ENCODE assay signal across 16 mouse cellular contexts in the genomic region with DNA sequence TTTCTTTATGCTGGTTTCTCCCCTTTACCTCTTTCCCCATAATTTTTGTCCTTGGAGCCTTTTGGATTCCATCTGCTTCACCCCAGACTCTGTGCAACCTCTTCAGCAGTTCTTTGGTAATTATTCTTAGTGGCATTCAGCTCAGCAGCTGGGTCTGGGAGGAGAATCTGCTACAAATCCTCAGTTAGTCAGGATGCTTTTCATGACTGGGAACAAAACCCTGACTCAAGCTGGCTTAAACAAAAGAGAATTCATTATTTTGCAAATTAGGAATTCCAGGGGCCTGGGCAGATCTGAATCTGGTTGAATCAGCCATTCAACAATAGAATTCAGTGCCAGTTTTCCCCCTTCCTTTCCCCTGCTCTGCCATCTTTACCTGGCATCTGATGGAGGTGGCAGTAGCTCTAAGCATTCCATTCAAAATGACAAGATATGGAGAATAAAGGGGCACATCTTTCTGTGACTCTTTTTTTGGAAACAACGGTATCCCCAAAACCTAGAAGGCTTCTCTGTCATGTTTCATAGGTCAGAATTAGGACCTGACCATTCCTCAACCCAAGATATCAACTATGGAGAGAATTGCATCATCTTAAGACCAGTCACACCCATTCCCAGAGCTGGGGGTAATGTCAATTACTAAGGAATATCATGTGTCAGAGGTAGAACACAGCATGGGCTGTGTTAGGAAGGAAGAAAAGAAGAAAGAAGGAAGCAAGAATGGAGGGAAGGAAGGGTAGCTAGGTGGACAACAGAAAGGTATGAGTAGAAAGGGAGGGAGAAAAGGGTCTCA.
DNase-seq lines count a peak whose midpoint lies in the region; ATAC-seq and TF ChIP-seq lines count a peak whose summit lies in the region.
"Had no signal": no experiment of that assay in that cellular context is flagged by ENCODE, and none has a peak within 500 bp of the region (broad histone marks: within the 10 kb centered on the region; RNA-seq: fewer than 3 reads in every experiment).

No protein-coding gene starts in this region.

- 57% methylated on average over 1 of the region's 1 CpGs for WGBS in hindbrain, embryonic 12.5 days
- 53% methylated on average over 1 of the region's 1 CpGs for WGBS in hindbrain, postnatal 0 days
- 67% methylated on average over 1 of the region's 1 CpGs for WGBS in forebrain, embryonic 10.5 days

- TF ChIP-seq CTCF in hindbrain, postnatal 0 days (IDR thresholded peaks at IDR 0.05; ENCODE audit: low read depth): no peak

- H3K4me1 ChIP-seq in hindbrain, embryonic 12.5 days: no peaks in the 10 kb centered on the region
- no peaks in the 10 kb centered on the region for H3K4me1 ChIP-seq in hindbrain, postnatal 0 days (ENCODE audit: insufficient read depth, low read length)
- peaks cover 11% of the 10 kb centered on the region for H3K4me1 ChIP-seq in forebrain, embryonic 10.5 days
- H3K4me1 ChIP-seq: embryonic facial prominence, embryonic 12.5 days; limb, embryonic 10.5 days; liver, embryonic 15.5 days had no signal

- no peak overlapping the region for H3K9ac ChIP-seq in hindbrain, embryonic 12.5 days
- no peak overlapping the region for H3K9ac ChIP-seq in hindbrain, postnatal 0 days (replicated peaks; ENCODE audit: low read length)
- H3K9ac ChIP-seq: embryonic facial prominence, embryonic 12.5 days; liver, embryonic 15.5 days had no signal

- peak; percentile 56; the same call in 1 of the 2 replicates for ATAC-seq in hindbrain, embryonic 12.5 days (ENCODE audit: low FRiP score)
- no peak for ATAC-seq in hindbrain, postnatal 0 days
- ATAC-seq: CD4-positive, CD25-positive, alpha-beta regulatory T cell, adult 4 months; inflammation-experienced regulatory T-cells, adult 6 months had no signal

- no peak overlapping the region for H3K4me2 ChIP-seq in hindbrain, embryonic 12.5 days (replicated peaks)
- H3K4me2 ChIP-seq in hindbrain, postnatal 0 days (ENCODE audit: low read depth, low read length): no peak overlapping the region
- H3K4me2 ChIP-seq: embryonic facial prominence, embryonic 12.5 days; liver, embryonic 15.5 days had no signal

- no peaks in the 10 kb centered on the region for H3K9me3 ChIP-seq in hindbrain, embryonic 12.5 days (replicated peaks)
- H3K9me3 ChIP-seq in hindbrain, postnatal 0 days (ENCODE audit: low read length): no peaks in the 10 kb centered on the region
- H3K9me3 ChIP-seq in forebrain, embryonic 10.5 days: no peaks in the 10 kb centered on the region
- H3K9me3 ChIP-seq: embryonic facial prominence, embryonic 12.5 days; limb, embryonic 10.5 days; liver, embryonic 15.5 days had no signal

- no peak for DNase-seq in hindbrain, postnatal 0 days (ENCODE audit: low spot score)
- DNase-seq in ES-CJ7 (ENCODE audit: low read depth, low spot score): peak; percentile 48
- no peak for DNase-seq in forebrain, embryonic 10.5 days (ENCODE audit: extremely low spot score, low spot score)
- peak; percentile 61 for DNase-seq in layer of hippocampus, adult 9-11 months
- no peak for DNase-seq in lung, postnatal 4 days
- DNase-seq in testis, postnatal 10 days (ENCODE audit: low spot score): no peak
- DNase-seq: cerebellum, adult 2 months; right cerebral cortex, postnatal 25 days; thymus, postnatal 14 days had no signal

- H3K27ac ChIP-seq in hindbrain, embryonic 12.5 days: peak overlapping the region; percentile 44; the same call in 1 of the 2 replicates
- no peak overlapping the region for H3K27ac ChIP-seq in hindbrain, postnatal 0 days
- peak overlapping the region; percentile 51; the same call in 1 of the 2 replicates for H3K27ac ChIP-seq in forebrain, embryonic 10.5 days
- H3K27ac ChIP-seq: embryonic facial prominence, embryonic 12.5 days; kidney, postnatal 0 days; limb, embryonic 10.5 days; liver, embryonic 15.5 days had no signal

- H3K36me3 ChIP-seq in hindbrain, embryonic 12.5 days: no peaks in the 10 kb centered on the region
- no peaks in the 10 kb centered on the region for H3K36me3 ChIP-seq in hindbrain, postnatal 0 days (ENCODE audit: insufficient read depth, low read length)
- no peaks in the 10 kb centered on the region for H3K36me3 ChIP-seq in forebrain, embryonic 10.5 days (replicated peaks)
- H3K36me3 ChIP-seq: embryonic facial prominence, embryonic 12.5 days; limb, embryonic 10.5 days; liver, embryonic 15.5 days had no signal

- no peak overlapping the region for H3K4me3 ChIP-seq in hindbrain, embryonic 12.5 days
- H3K4me3 ChIP-seq in hindbrain, postnatal 0 days (ENCODE audit: low read length): no peak overlapping the region
- H3K4me3 ChIP-seq in forebrain, embryonic 10.5 days: no peak overlapping the region
- H3K4me3 ChIP-seq: embryonic facial prominence, embryonic 12.5 days; limb, embryonic 10.5 days; liver, embryonic 15.5 days had no signal

- no peaks in the 10 kb centered on the region for H3K27me3 ChIP-seq in hindbrain, embryonic 12.5 days
- no peaks in the 10 kb centered on the region for H3K27me3 ChIP-seq in hindbrain, postnatal 0 days (ENCODE audit: insufficient read depth, low read length)
- H3K27me3 ChIP-seq in forebrain, embryonic 10.5 days (ENCODE audit: poor library complexity, severe bottlenecking): no peaks in the 10 kb centered on the region
- H3K27me3 ChIP-seq: embryonic facial prominence, embryonic 12.5 days; liver, embryonic 15.5 days had no signal

Comparison
In these comparisons a context has a peak if more than half of its experiments do, and no peak if none do; other contexts are left out.
1. DNase-seq: peak in ES-CJ7 (single experiment) and layer of hippocampus, adult 9-11 months (single experiment); none in hindbrain, postnatal 0 days (single experiment), forebrain, embryonic 10.5 days (single experiment), lung, postnatal 4 days (0 of 2) and testis, postnatal 10 days (single experiment).